Mouse (Mus musculus) MEL (cell line): ENCODE data around the gene Cep68.
A peak's percentile ranks its signal among the peaks of the same experiment; 100 is the strongest.

Experiments
- GABPA ChIP-seq: IDR thresholded peaks from 2 replicates; pipeline ENCODE4 v1.6.1; 2012; ENCODE audit warnings: low read depth, mild to moderate bottlenecking, inconsistent platforms, low read length, improper control_type of control experiment, moderate library complexity
- MXI1 ChIP-seq: IDR thresholded peaks from 2 replicates; pipeline ENCODE4 v1.6.1; 2011; ENCODE audit warnings: mild to moderate bottlenecking, low read depth, low read length, improper control_type of control experiment
- TBP ChIP-seq: IDR thresholded peaks from 2 replicates; pipeline ENCODE4 v1.8.0; 2011; ENCODE audit warnings: low read depth, low read length, improper control_type of control experiment
- ZNF384 ChIP-seq: IDR thresholded peaks from 2 replicates; pipeline ENCODE4 v1.6.1; 2012; ENCODE audit warnings: low read depth, mild to moderate bottlenecking, inconsistent platforms, low read length, improper control_type of control experiment

- TF ChIP-seq MXI1 (peak; percentile 88), TBP (peak; percentile 55), ZNF384 (no peak), GABPA (no peak)
Observed at GRCm38 (mm10) chr11:20249296-20250110, at the start of gene Cep68.
